Mouse (Mus musculus) CH12.LX (cell line): ENCODE data around the gene Ddx52. TPM values are rescaled to one million over a fixed set of nuclear protein-coding genes. Genes with fewer than 3 reads are reported as not detected.

Experiments
- DNase-seq: peaks from one replicate; pipeline ENCODE4 v3.0.0-alpha.2; 2013; ENCODE audit errors: extremely low read depth
- H3K27ac ChIP-seq: 2 replicates; pipeline ENCODE4 v1.5.1; 2012; ENCODE audit warnings: low read depth, mild to moderate bottlenecking, control low read depth, moderate library complexity; ENCODE audit not compliant: insufficient read depth
- H3K27me3 ChIP-seq: replicated peaks from 2 replicates; pipeline ENCODE3; 2012; ENCODE audit warnings: inconsistent platforms
- H3K36me3 ChIP-seq, 2 experiments: replicated peaks in 1 of 2; 2 replicates each; pipeline versions ENCODE3 to v1.6.1; 2012; ENCODE audit warnings: inconsistent platforms in 1 of 2, low read length in 1 of 2, mild to moderate bottlenecking in 1 of 2, mixed read lengths in 1 of 2, moderate library complexity in 1 of 2; ENCODE audit not compliant: control insufficient read depth in 1 of 2, insufficient read depth in 1 of 2
- H3K4me1 ChIP-seq, 2 experiments: 2 replicates each; pipeline ENCODE4 v1.6.1; 2012; ENCODE audit warnings: inconsistent platforms in 1 of 2, moderate library complexity in 1 of 2; ENCODE audit not compliant: insufficient read depth in 2 of 2, control insufficient read depth in 1 of 2
- H3K4me2 ChIP-seq: 2 replicates; pipeline ENCODE4 v1.6.1; 2012; ENCODE audit warnings: low read depth, mild to moderate bottlenecking, control low read depth; ENCODE audit not compliant: poor library complexity, insufficient read depth, severe bottlenecking
- H3K4me3 ChIP-seq, 3 experiments: fragments of 150-350 bp in 1 of 3; sonication (generic) in 1 of 3; replicated peaks in 1 of 3; 2 replicates each; pipeline versions ENCODE3 to v1.5.1; 2011 to 2012; ENCODE audit warnings: low read depth in 2 of 3, low read length in 2 of 3, mild to moderate bottlenecking in 2 of 3, moderate library complexity in 2 of 3, control low read depth in 1 of 3, improper control_type of control experiment in 1 of 3, inconsistent platforms in 1 of 3, mixed read lengths in 1 of 3; ENCODE audit not compliant: poor library complexity in 1 of 3
- H3K79me2 ChIP-seq: replicated peaks from 2 replicates; pipeline ENCODE4 v1.6.1; 2012; ENCODE audit warnings: mild to moderate bottlenecking, moderate library complexity; ENCODE audit not compliant: control insufficient read depth, poor library complexity, insufficient read depth, severe bottlenecking; ENCODE audit errors: extremely low read depth
- H3K9ac ChIP-seq: 2 replicates; pipeline ENCODE4 v1.6.1; 2012; ENCODE audit warnings: low read depth, mild to moderate bottlenecking, control low read depth, moderate library complexity; ENCODE audit not compliant: insufficient read depth
- H3K9me3 ChIP-seq: replicated peaks from 2 replicates; pipeline ENCODE3; 2012; ENCODE audit warnings: low read length, inconsistent platforms, mixed read lengths
- BHLHE40 ChIP-seq: IDR thresholded peaks from 2 replicates; pipeline ENCODE4 v1.6.1; 2011; ENCODE audit warnings: mild to moderate bottlenecking, low read depth, low read length, improper control_type of control experiment
- CTCF ChIP-seq, 2 experiments: IDR thresholded peaks in 1 of 2; conservative IDR thresholded peaks in 1 of 2; 2 replicates each; pipeline ENCODE4 v1.5.1; 2011 to 2012; ENCODE audit warnings: low read depth in 2 of 2, low read length in 2 of 2, improper control_type of control experiment in 1 of 2, inconsistent platforms in 1 of 2, mild to moderate bottlenecking in 1 of 2, moderate library complexity in 1 of 2
- ELF1 ChIP-seq: IDR thresholded peaks from 2 replicates; pipeline ENCODE4 v1.6.1; 2014; ENCODE audit warnings: low read depth, mild to moderate bottlenecking, inconsistent platforms, low read length, improper control_type of control experiment
- EP300 ChIP-seq: IDR thresholded peaks from 2 replicates; pipeline ENCODE4 v1.6.1; 2011; ENCODE audit warnings: low read length, improper control_type of control experiment
- HCFC1 ChIP-seq: IDR thresholded peaks from 2 replicates; pipeline ENCODE4 v1.6.1; 2012; ENCODE audit warnings: low read depth, mild to moderate bottlenecking, inconsistent platforms, low read length, improper control_type of control experiment
- IRF4 ChIP-seq: IDR thresholded peaks from 2 replicates; pipeline ENCODE4 v1.6.1; 2014; ENCODE audit warnings: low read depth, mild to moderate bottlenecking, inconsistent platforms, low read length, improper control_type of control experiment
- JUND ChIP-seq: conservative IDR thresholded peaks from 2 replicates; pipeline ENCODE4 v1.6.1; 2011; ENCODE audit warnings: low read depth, low read length, improper control_type of control experiment
- MAFK ChIP-seq: IDR thresholded peaks from 2 replicates; pipeline ENCODE4 v1.6.1; 2011; ENCODE audit warnings: low read length, improper control_type of control experiment; ENCODE audit not compliant: insufficient replicate concordance
- MAX ChIP-seq: IDR thresholded peaks from 2 replicates; pipeline ENCODE4 v1.6.1; 2011; ENCODE audit warnings: low read length, improper control_type of control experiment
- MAZ ChIP-seq: IDR thresholded peaks from 2 replicates; pipeline ENCODE4 v1.6.1; 2012; ENCODE audit warnings: low read depth, mild to moderate bottlenecking, inconsistent platforms, low read length, improper control_type of control experiment, moderate library complexity
- POLR2A ChIP-seq: IDR thresholded peaks from 2 replicates; pipeline ENCODE4 v1.6.1; 2011; ENCODE audit warnings: low read depth, mild to moderate bottlenecking, improper control_type of control experiment, low read length
- POLR2AphosphoS2 ChIP-seq: IDR thresholded peaks from 2 replicates; pipeline ENCODE4 v1.6.1; 2011; ENCODE audit warnings: low read depth, low read length, improper control_type of control experiment
- RAD21 ChIP-seq: IDR thresholded peaks from 2 replicates; pipeline ENCODE4 v1.6.1; 2011; ENCODE audit warnings: low read depth, mild to moderate bottlenecking, low read length, improper control_type of control experiment, moderate library complexity
- SIN3A ChIP-seq: IDR thresholded peaks from 2 replicates; pipeline ENCODE4 v1.6.1; 2012; ENCODE audit warnings: low read length, improper control_type of control experiment, inconsistent platforms
- SMC3 ChIP-seq: IDR thresholded peaks from 2 replicates; pipeline ENCODE4 v1.6.1; 2011; ENCODE audit warnings: low read depth, low read length, improper control_type of control experiment
- TBP ChIP-seq: conservative IDR thresholded peaks from 2 replicates; pipeline ENCODE4 v1.6.1; 2011; ENCODE audit warnings: low read depth, low read length, improper control_type of control experiment
- TCF12 ChIP-seq: IDR thresholded peaks from 2 replicates; pipeline ENCODE4 v1.6.1; 2014; ENCODE audit warnings: low read depth, mild to moderate bottlenecking, inconsistent platforms, low read length, improper control_type of control experiment
- UBTF ChIP-seq: IDR thresholded peaks from 2 replicates; pipeline ENCODE4 v1.6.1; 2012; ENCODE audit warnings: low read depth, mild to moderate bottlenecking, inconsistent platforms, low read length, improper control_type of control experiment, moderate library complexity
- USF2 ChIP-seq: conservative IDR thresholded peaks from 2 replicates; pipeline ENCODE4 v1.6.1; 2011; ENCODE audit warnings: low read depth, low read length, improper control_type of control experiment
- ZMIZ1 ChIP-seq: IDR thresholded peaks from 2 replicates; pipeline ENCODE4 v1.6.1; 2012; ENCODE audit warnings: low read depth, mild to moderate bottlenecking, inconsistent platforms, low read length, improper control_type of control experiment
- ZNF384 ChIP-seq: IDR thresholded peaks from 2 replicates; pipeline ENCODE4 v1.6.1; 2012; ENCODE audit warnings: low read depth, low read length, improper control_type of control experiment, inconsistent platforms
- dilution Hi-C: fragments of 300-500 bp; cut with MboI; formaldehyde crosslinking; loops from 2 replicates; pipeline ENCODE4 v1.14.3; 2020; ENCODE audit warnings: low sequenced_read_pairs; ENCODE audit not compliant: extremely low pct_unique_long_range_greater_than_20kb, extremely low pct_ligation_motif_present
- in situ Hi-C: fragments of 300-500 bp; cut with MboI; formaldehyde crosslinking; loops from 3 replicates; pipeline ENCODE4 v1.14.3; 2019; ENCODE audit warnings: low sequenced_read_pairs, low pct_ligation_motif_present, low pct_unique_long_range_greater_than_20kb, mixed read lengths
- polyA plus RNA-seq: library from polyadenylated mRNA; unstranded; fragments of >175 nt; gene quantifications from 2 replicates; pipeline ENCODE4 v1.2.1, GENCODE M21; 2012; ENCODE audit warnings: low read depth; ENCODE audit not compliant: insufficient read length
- total RNA-seq, 2 experiments: library from RNA; depleted of rRNA; stranded (reverse); fragments of 300-350 nt in 1 of 2; fragments of >200 nt in 1 of 2; gene quantifications; 2 replicates each; pipeline ENCODE4 v1.2.3; 2012 to 2014

Gene Ddx52
- total and polyA plus RNA-seq, 3 experiments: 54.2 to 104 (median 93.7) TPM

GRCm38 (mm10) chr11:83908376-83908775, 33.5 kb upstream of the Ddx52 start:
- Histone ChIP-seq H3K9ac (no peak overlapping the region), H3K4me3 (no peak overlapping the region), H3K4me2 (no peak overlapping the region), H3K27me3 (peaks cover 4% of the 10 kb centered on the region), H3K79me2 (no peaks in the 10 kb centered on the region), H3K27ac (no peak overlapping the region), H3K4me1 (no peaks in the 10 kb centered on the region), H3K9me3 (no peaks in the 10 kb centered on the region), H3K36me3 (peaks cover 0 to 12% of the 10 kb centered on the region in 2 experiments)
- in situ Hi-C loops: no loop called here
- dilution Hi-C loops: no loop called here
- no peak for DNase-seq
- TF ChIP-seq TCF12: no peak
- no peak for TF ChIP-seq IRF4
- no peak for TF ChIP-seq POLR2A
- no peak for TF ChIP-seq MAFK
- TF ChIP-seq UBTF: no peak
- TF ChIP-seq MAZ: no peak
- no peak for TF ChIP-seq RAD21

GRCm38 (mm10) chr11:83913824-83914311, 28.0 kb upstream of the Ddx52 start:
- H3K9ac ChIP-seq: no peak overlapping the region
- H3K36me3 ChIP-seq: no peaks in the 10 kb centered on the region
- no peak overlapping the region for H3K4me2 ChIP-seq
- no peak for DNase-seq
- no peak overlapping the region for H3K4me3 ChIP-seq
- in situ Hi-C loops (loop anchor here (10.0 kb wide), 1 partner anchor 89 kb away; no protein-coding TSS in a partner anchor), dilution Hi-C loops (no loop called here)
- no peaks in the 10 kb centered on the region for H3K79me2 ChIP-seq
- H3K27ac ChIP-seq: no peak overlapping the region
- no peaks in the 10 kb centered on the region for H3K4me1 ChIP-seq
- TF ChIP-seq HCFC1 (no peak), POLR2AphosphoS2 (no peak), TCF12 (no peak), CTCF (conservative IDR thresholded peaks at IDR 0.05 in 1 of 2, IDR thresholded peaks at IDR 0.05 in 1 of 2; ENCODE audit: low read depth in 2 of 2, low read length in 2 of 2) (no peak), MAX (no peak), ELF1 (no peak), EP300 (no peak), SIN3A (no peak), IRF4 (no peak), USF2 (no peak), ZMIZ1 (no peak), TBP (no peak), RAD21 (no peak), BHLHE40 (no peak), ZNF384 (no peak), SMC3 (no peak), POLR2A (no peak), MAFK (no peak), JUND (no peak)
- peaks cover 4% of the 10 kb centered on the region for H3K27me3 ChIP-seq
- H3K9me3 ChIP-seq: no peaks in the 10 kb centered on the region
